Mouse (Mus musculus) retina, postnatal 7 days (tissue): ENCODE results near the gene Bub3.

Experiments
- DNase-seq: peaks from one replicate; pipeline ENCODE4 v3.0.0-alpha.2; 2012; ENCODE audit warnings: low read depth, low spot score

Bub3 gene

GRCm38 (mm10) chr7:131556116-131556515 is 3.9 kb upstream of the Bub3 start:
- no peak for DNase-seq

GRCm38 (mm10) chr7:131556541-131557271 is 3.3 kb upstream of the Bub3 start:
- no peak for DNase-seq

- no peak for DNase-seq
Measured at GRCm38 (mm10) chr7:131557751-131558150, 2.3 kb upstream of the Bub3 start.

GRCm38 (mm10) chr7:131560697-131561042 is 648 bp downstream of the Bub3 start:
- DNase-seq, result no peak

- no peak for DNase-seq
Measured at GRCm38 (mm10) chr7:131575246-131575645, 15.2 kb downstream of the Bub3 start.

GRCm38 (mm10) chr7:131582178-131582577 is 22.2 kb downstream of the Bub3 start:
- no peak for DNase-seq

- DNase-seq, result no peak
Measured at GRCm38 (mm10) chr7:131585551-131585950, 25.5 kb downstream of the Bub3 start.

- DNase-seq, result no peak
Measured at GRCm38 (mm10) chr7:131597779-131598482, 37.9 kb downstream of the Bub3 start.

- DNase-seq, result peak; percentile 21
Measured at GRCm38 (mm10) chr7:131598483-131598824, 38.4 kb downstream of the Bub3 start.

- DNase-seq, result no peak
Measured at GRCm38 (mm10) chr7:131602106-131602505, 42.1 kb downstream of the Bub3 start.

GRCm38 (mm10) chr7:131603186-131603585 is 43.2 kb downstream of the Bub3 start:
- no peak for DNase-seq

GRCm38 (mm10) chr7:131604946-131605345 is 44.9 kb downstream of the Bub3 start:
- DNase-seq, result no peak

- DNase-seq, result no peak
Measured at GRCm38 (mm10) chr7:131605481-131605880, 45.5 kb downstream of the Bub3 start.

GRCm38 (mm10) chr7:131608049-131608448 is 48.0 kb downstream of the Bub3 start:
- DNase-seq, result no peak

GRCm38 (mm10) chr7:131609677-131610076 is 49.7 kb downstream of the Bub3 start:
- no peak for DNase-seq
